Mouse (Mus musculus): Measurements from ENCODE around the gene Gm20538.

GRCm38 (mm10) chr19:44498936-44499335 is 53.7 kb downstream of the Gm20538 start:
- no peak for TF ChIP-seq POLR2A (IDR thresholded peaks at IDR 0.05; ENCODE audit: low read depth, low read length)
- TF ChIP-seq CTCF (IDR thresholded peaks at IDR 0.05; ENCODE audit: extremely low read depth, insufficient read depth, insufficient read length, insufficient replicate concordance): no peak

All from spleen, adult 2 months (tissue).